Mouse (Mus musculus) liver, embryonic 16.5 days (tissue): ENCODE measurements around the gene Mknk2. TPM values are rescaled to one million over a fixed set of nuclear protein-coding genes. Genes with fewer than 3 reads are reported as not detected.

Source experiments
- ATAC-seq: fragments of 200-750 bp; cut with Nextera tagmentation; 2 replicates; pipeline ENCODE4 v1.8.0; 2017; ENCODE audit warnings: low read depth, mild to moderate bottlenecking, moderate number of reproducible peaks, moderate library complexity
- H3K27ac ChIP-seq: fragments of 300-500 bp; sonication (generic); 2 replicates; pipeline ENCODE4 v1.5.1; 2014; ENCODE audit warnings: mild to moderate bottlenecking, low read length
- H3K27me3 ChIP-seq: fragments of 300-500 bp; sonication (generic); 2 replicates; pipeline ENCODE4 v1.6.1; 2014; ENCODE audit warnings: low read depth, low read length, mixed read lengths; ENCODE audit not compliant: control insufficient read depth, insufficient read depth
- H3K36me3 ChIP-seq: fragments of 300-500 bp; sonication (generic); 2 replicates; pipeline ENCODE4 v1.6.1; 2014; ENCODE audit warnings: mild to moderate bottlenecking; ENCODE audit not compliant: control insufficient read depth, insufficient read depth
- H3K4me1 ChIP-seq: fragments of 300-500 bp; sonication (generic); 2 replicates; pipeline ENCODE4 v1.6.1; 2014; ENCODE audit warnings: low read depth, low read length, mixed read lengths; ENCODE audit not compliant: control insufficient read depth
- H3K4me2 ChIP-seq: fragments of 300-500 bp; sonication (generic); 2 replicates; pipeline ENCODE4 v1.6.1; 2014; ENCODE audit warnings: low read depth, low read length, mixed read lengths
- H3K4me3 ChIP-seq: fragments of 300-500 bp; sonication (generic); 2 replicates; pipeline ENCODE4 v1.5.1; 2014; ENCODE audit warnings: low read depth, mild to moderate bottlenecking, low read length
- H3K9ac ChIP-seq: fragments of 300-500 bp; sonication (generic); 2 replicates; pipeline ENCODE4 v1.6.1; 2014; ENCODE audit warnings: low read depth, low read length
- H3K9me3 ChIP-seq: fragments of 300-500 bp; sonication (generic); replicated peaks from 2 replicates; pipeline ENCODE4 v1.6.1; 2016; ENCODE audit warnings: low read length; ENCODE audit not compliant: control insufficient read depth
- WGBS: fragments of 180-500 bp; shearing (Covaris S2); extraction: QIAGEN DNeasy Blood & Tissue Kit; methylation state at CpG from one replicate; pipeline ENCODE4 v1.1.7; 2014; ENCODE audit not compliant: insufficient replicate concordance; 5-methylcytosine and 5-hydroxymethylcytosine counted together
- polyA plus RNA-seq: library from polyadenylated mRNA; unstranded; fragments of >200 nt; fragmentation: Nextera tagmentation; extraction: Ambion mirVana; gene quantifications from 2 replicates; pipeline ENCODE4 v1.2.1, GENCODE M21; 2015

Mknk2 gene
- polyA plus RNA-seq, 1 experiment from 2014 or later, result 54.4 TPM

GRCm38 (mm10) chr10:80675405-80676197, 2.3 kb downstream of the Mknk2 start:
- H3K4me3 ChIP-seq, result peak overlapping the region; percentile 93
- H3K4me1 ChIP-seq, result peaks cover 70% of the 10 kb centered on the region
- under 1% methylated on average over 49 of the region's 54 CpGs for WGBS
- H3K9me3 ChIP-seq, result no peaks in the 10 kb centered on the region
- H3K27me3 ChIP-seq, result no peaks in the 10 kb centered on the region
- no peak for ATAC-seq
- peak overlapping the region; percentile 80 for H3K4me2 ChIP-seq
- peaks cover 14% of the 10 kb centered on the region for H3K36me3 ChIP-seq
- H3K27ac ChIP-seq, result peak overlapping the region; percentile 100
- H3K9ac ChIP-seq, result peak overlapping the region; percentile 97

- Histone ChIP-seq H3K27me3 (no peaks in the 10 kb centered on the region), H3K9ac (peak overlapping the region; percentile 97), H3K4me2 (peak overlapping the region; percentile 80), H3K4me1 (peaks cover 65% of the 10 kb centered on the region), H3K36me3 (peaks cover 21% of the 10 kb centered on the region), H3K9me3 (no peaks in the 10 kb centered on the region), H3K27ac (peak overlapping the region; percentile 100), H3K4me3 (peak overlapping the region; percentile 93)
- ATAC-seq, result no peak
- WGBS, result 7% methylated on average over 6 of the region's 6 CpGs
Observed at GRCm38 (mm10) chr10:80674851-80675404, 3.0 kb downstream of the Mknk2 start.

GRCm38 (mm10) chr10:80674161-80674711, 3.7 kb downstream of the Mknk2 start:
- Histone ChIP-seq H3K27me3 (no peaks in the 10 kb centered on the region), H3K4me1 (peaks cover 58% of the 10 kb centered on the region), H3K9me3 (no peaks in the 10 kb centered on the region), H3K27ac (peak overlapping the region; percentile 100), H3K36me3 (peaks cover 26% of the 10 kb centered on the region), H3K4me2 (peak overlapping the region; percentile 80), H3K4me3 (peak overlapping the region; percentile 93), H3K9ac (peak overlapping the region; percentile 97)
- no peak for ATAC-seq
- whole genome bisulfite sequencing, result 53% methylated on average over 5 of the region's 5 CpGs

- peak overlapping the region; percentile 65 for H3K27ac ChIP-seq
- 78% methylated on average over 3 of the region's 3 CpGs for WGBS
- H3K4me1 ChIP-seq, result peaks cover 52% of the 10 kb centered on the region
- H3K36me3 ChIP-seq, result peaks cover 32% of the 10 kb centered on the region
- peak overlapping the region; percentile 80 for H3K4me2 ChIP-seq
- ATAC-seq, result no peak
- peak overlapping the region; percentile 97 for H3K9ac ChIP-seq
- no peaks in the 10 kb centered on the region for H3K9me3 ChIP-seq
- H3K4me3 ChIP-seq, result peak overlapping the region; percentile 93
- no peaks in the 10 kb centered on the region for H3K27me3 ChIP-seq
Observed at GRCm38 (mm10) chr10:80673690-80674089, 4.2 kb downstream of the Mknk2 start.

- H3K27ac ChIP-seq, result no peak overlapping the region
- ATAC-seq, result no peak
- WGBS, result 71% methylated on average over 11 of the region's 11 CpGs
- no peak overlapping the region for H3K4me3 ChIP-seq
- H3K36me3 ChIP-seq, result peaks cover 45% of the 10 kb centered on the region
- H3K4me2 ChIP-seq, result no peak overlapping the region
- no peak overlapping the region for H3K9ac ChIP-seq
- peaks cover 37% of the 10 kb centered on the region for H3K4me1 ChIP-seq
- H3K9me3 ChIP-seq, result no peaks in the 10 kb centered on the region
- no peaks in the 10 kb centered on the region for H3K27me3 ChIP-seq
Observed at GRCm38 (mm10) chr10:80671936-80672690, 5.8 kb downstream of the Mknk2 start.

GRCm38 (mm10) chr10:80671251-80671650, 6.7 kb downstream of the Mknk2 start:
- WGBS, result 87% methylated on average over 4 of the region's 4 CpGs
- no peak overlapping the region for H3K27ac ChIP-seq
- no peak for ATAC-seq
- H3K9me3 ChIP-seq, result no peaks in the 10 kb centered on the region
- no peak overlapping the region for H3K4me2 ChIP-seq
- peaks cover 54% of the 10 kb centered on the region for H3K36me3 ChIP-seq
- H3K27me3 ChIP-seq, result no peaks in the 10 kb centered on the region
- H3K4me1 ChIP-seq, result peaks cover 37% of the 10 kb centered on the region
- no peak overlapping the region for H3K4me3 ChIP-seq
- no peak overlapping the region for H3K9ac ChIP-seq

- Histone ChIP-seq H3K36me3 (peaks cover 56% of the 10 kb centered on the region), H3K4me3 (no peak overlapping the region), H3K4me1 (peaks cover 44% of the 10 kb centered on the region), H3K9me3 (no peaks in the 10 kb centered on the region), H3K27ac (no peak overlapping the region), H3K27me3 (no peaks in the 10 kb centered on the region), H3K9ac (no peak overlapping the region), H3K4me2 (no peak overlapping the region)
- 89% methylated on average over 2 of the region's 2 CpGs for WGBS
- ATAC-seq, result no peak
Observed at GRCm38 (mm10) chr10:80670531-80670930, 7.4 kb downstream of the Mknk2 start.

- Histone ChIP-seq H3K9ac (no peak overlapping the region), H3K4me3 (no peak overlapping the region), H3K9me3 (no peaks in the 10 kb centered on the region), H3K27me3 (no peaks in the 10 kb centered on the region), H3K27ac (no peak overlapping the region), H3K4me1 (peaks cover 46% of the 10 kb centered on the region), H3K4me2 (no peak overlapping the region), H3K36me3 (peaks cover 56% of the 10 kb centered on the region)
- ATAC-seq, result no peak
- WGBS, result 88% methylated on average over 7 of the region's 7 CpGs
Observed at GRCm38 (mm10) chr10:80669737-80670485, 8.0 kb downstream of the Mknk2 start.
